Mouse (Mus musculus): ENCODE data around the gene Olfr1202.

DNA sequence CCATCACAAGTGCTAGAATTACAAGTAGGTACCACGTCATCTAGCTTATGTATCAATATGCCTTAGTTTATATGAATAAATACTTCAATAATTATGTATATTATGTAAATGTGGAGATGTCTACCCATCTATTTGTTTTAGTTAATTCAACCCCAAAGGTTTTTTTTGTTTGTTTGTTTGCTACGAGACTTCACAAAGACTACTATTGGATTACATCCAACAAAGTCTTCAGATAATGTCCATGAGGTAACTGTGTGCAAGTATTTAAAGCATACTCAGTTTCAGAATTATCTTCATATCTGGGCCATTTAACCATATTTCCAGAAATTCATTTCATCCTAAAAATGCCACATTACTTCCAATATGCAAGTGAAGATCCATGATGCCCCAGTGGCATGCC is 15.1 kb downstream of the Olfr1202 start, which contains the start of gene Olfr1205:
- TF ChIP-seq CTCF (IDR thresholded peaks at IDR 0.05; ENCODE audit: low read depth) (no peak), EP300 (IDR thresholded peaks at IDR 0.05; ENCODE audit: low read depth) (no peak)

Data from liver, postnatal 0 days (tissue).